Mouse (Mus musculus) v-Abl transformed pro-B cells (cell line): ENCODE data around the gene Trim21.

Experiments
- in situ Hi-C, 2 experiments: fragments of 400-800 bp; cut with MboI; formaldehyde crosslinking; loops; one replicate each; pipeline ENCODE4 v1.15.1; 2025; ENCODE audit not compliant: unreplicated experiment in 2 of 2

The Trim21 gene

GRCm38 (mm10) chr7:102509726-102510125, 55.6 kb downstream of the Trim21 start:
- in situ Hi-C loops = loop anchor here (5.0 to 25.0 kb wide), 7 partner anchors 128 to 1688 kb away; partner anchors contain the start of genes Olfr243 (in 2 of the 2), Olfr554 (in 2 of the 2), Olfr633 (in 2 of the 2) and Olfr557 (in 1 of the 2)

- in situ Hi-C loops = loop anchor here (5.0 to 25.0 kb wide), 2 partner anchors 409 to 1204 kb away; partner anchors contain the start of genes Olfr243 (in 2 of the 2) and Olfr571 (in 1 of the 2)
Observed at GRCm38 (mm10) chr7:102508666-102509065, 56.6 kb downstream of the Trim21 start.

GRCm38 (mm10) chr7:102508066-102508465, 57.2 kb downstream of the Trim21 start:
- in situ Hi-C loops = loop anchor here (5.0 to 25.0 kb wide), 2 partner anchors 409 to 1204 kb away; partner anchors contain the start of genes Olfr243 (in 2 of the 2) and Olfr571 (in 1 of the 2)
